Mouse (Mus musculus): ENCODE data around the gene Irf9. TPM values are rescaled to one million over a fixed set of nuclear protein-coding genes. Genes with fewer than 3 reads are reported as not detected.

The Irf9 gene
- polyA plus RNA-seq, 1 experiment = 36.9 TPM

- WGBS = 94% methylated on average over 16 of the region's 16 CpGs
Measured at GRCm38 (mm10) chr14:55580731-55581130, 22.6 kb upstream of the Irf9 start.

GRCm38 (mm10) chr14:55581981-55582681 lies 21.2 kb upstream of the Irf9 start:
- Histone ChIP-seq H3K36me3 (ENCODE audit: control insufficient read depth, insufficient read depth, low read length) (no peaks in the 10 kb centered on the region), H3K27me3 (replicated peaks; ENCODE audit: control insufficient read depth, insufficient read depth, low read length) (no peaks in the 10 kb centered on the region), H3K27ac (ENCODE audit: insufficient read depth, low read depth, low read length) (no peak overlapping the region), H3K4me1 (ENCODE audit: control insufficient read depth, insufficient read depth, low read length) (peaks cover 11% of the 10 kb centered on the region; the same call in 1 of the 2 replicates), H3K4me3 (ENCODE audit: insufficient read depth, low read depth, low read length) (no peak overlapping the region)
- DNase-seq = no peak
- TF ChIP-seq POLR2A (IDR thresholded peaks at IDR 0.05; ENCODE audit: low read depth, low read length) = no peak
- peak; percentile 44 for TF ChIP-seq CTCF (conservative IDR thresholded peaks at IDR 0.05; ENCODE audit: insufficient read depth, insufficient read length, low read depth, low read length)
- WGBS = 68% methylated on average over 9 of the region's 9 CpGs

More at GRCm38 (mm10) chr14:55580731-55581130, 22.6 kb upstream of the Irf9 start:
- Histone ChIP-seq H3K36me3 (ENCODE audit: control insufficient read depth, insufficient read depth, low read length) (no peaks in the 10 kb centered on the region), H3K27ac (ENCODE audit: insufficient read depth, low read depth, low read length) (no peak overlapping the region), H3K4me1 (ENCODE audit: control insufficient read depth, insufficient read depth, low read length) (peaks cover 13% of the 10 kb centered on the region; the same call in 1 of the 2 replicates), H3K4me3 (ENCODE audit: insufficient read depth, low read depth, low read length) (no peak overlapping the region), H3K27me3 (replicated peaks; ENCODE audit: control insufficient read depth, insufficient read depth, low read length) (no peaks in the 10 kb centered on the region)
- no peak for TF ChIP-seq POLR2A (IDR thresholded peaks at IDR 0.05; ENCODE audit: low read depth, low read length)
- DNase-seq = no peak

- H3K4me3 ChIP-seq (ENCODE audit: insufficient read depth, low read depth, low read length) = peak overlapping the region; percentile 97
- 53% methylated on average over 5 of the region's 5 CpGs for WGBS
- H3K27ac ChIP-seq (ENCODE audit: insufficient read depth, low read depth, low read length) = no peak overlapping the region
- DNase-seq = no peak
- peaks cover 11% of the 10 kb centered on the region; the same call in 1 of the 2 replicates for H3K4me1 ChIP-seq (ENCODE audit: control insufficient read depth, insufficient read depth, low read length)
- H3K27me3 ChIP-seq (replicated peaks; ENCODE audit: control insufficient read depth, insufficient read depth, low read length) = no peaks in the 10 kb centered on the region
- no peaks in the 10 kb centered on the region; the same call in 1 of the 2 replicates for H3K36me3 ChIP-seq (ENCODE audit: control insufficient read depth, insufficient read depth, low read length)
- no peak for TF ChIP-seq CTCF (conservative IDR thresholded peaks at IDR 0.05; ENCODE audit: insufficient read depth, insufficient read length, low read depth, low read length)
- no peak for TF ChIP-seq POLR2A (IDR thresholded peaks at IDR 0.05; ENCODE audit: low read depth, low read length)
Measured at GRCm38 (mm10) chr14:55584303-55584701, 19.1 kb upstream of the Irf9 start.

DNA sequence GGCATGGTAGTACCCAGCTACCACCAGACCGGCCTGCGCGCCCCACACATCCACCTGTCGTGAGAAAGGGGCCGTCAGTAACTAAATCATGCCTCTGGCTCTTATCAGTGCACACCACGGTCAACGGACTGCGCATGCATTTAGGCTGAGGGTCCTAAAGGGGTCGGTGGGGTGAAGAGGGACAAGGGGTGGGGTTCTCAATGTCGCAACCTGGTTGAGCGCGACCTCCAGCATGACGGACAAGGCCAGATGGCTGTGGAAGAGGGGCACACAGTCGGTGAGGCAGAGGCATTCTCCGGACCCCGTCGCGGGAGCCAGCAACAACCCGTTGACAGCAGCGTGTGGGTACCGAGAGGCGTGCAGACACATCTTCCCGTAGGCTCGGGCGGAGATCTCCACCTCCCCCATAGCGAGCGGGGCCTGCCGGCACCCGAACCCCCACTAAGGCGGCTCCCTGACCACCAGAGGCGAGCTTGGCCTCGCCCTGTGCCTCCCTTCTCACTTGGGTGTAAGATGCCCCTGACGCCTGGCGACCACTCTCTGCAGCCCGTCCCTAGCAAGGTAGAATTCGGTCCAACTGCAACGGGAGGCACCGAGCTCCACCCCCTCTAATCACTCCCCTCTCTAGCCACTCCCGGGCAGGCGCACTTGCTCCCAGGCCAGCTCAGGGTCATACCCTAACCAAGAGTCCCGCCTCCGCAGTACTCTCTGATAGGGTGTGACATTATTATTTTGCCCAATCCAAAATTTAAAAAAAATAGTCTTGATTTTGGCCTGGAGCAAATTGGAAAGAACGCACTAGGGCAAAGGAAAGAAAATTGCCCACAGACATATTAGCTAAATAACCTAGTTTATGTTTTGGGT lies 18.4 kb upstream of the Irf9 start, which contains the start of gene Emc9:
TSS of gene Emc9 (minus strand) at position 601 of the 864 bp plus-strand sequence.
- Histone ChIP-seq H3K4me1 (ENCODE audit: control insufficient read depth, insufficient read depth, low read length) (peaks cover 11% of the 10 kb centered on the region; the same call in 1 of the 2 replicates), H3K4me3 (ENCODE audit: insufficient read depth, low read depth, low read length) (peak within 1 kb of the TSS; percentile 97), H3K36me3 (ENCODE audit: control insufficient read depth, insufficient read depth, low read length) (no peaks in the 10 kb centered on the region; the same call in 1 of the 2 replicates), H3K27ac (ENCODE audit: insufficient read depth, low read depth, low read length) (peak within 1 kb of the TSS; percentile 58; the same call in 1 of the 2 replicates), H3K27me3 (replicated peaks; ENCODE audit: control insufficient read depth, insufficient read depth, low read length) (no peaks in the 10 kb centered on the region)
- 5% methylated on average over 43 of the region's 43 CpGs for WGBS
- DNase-seq = peak; percentile 90
- TF ChIP-seq CTCF (conservative IDR thresholded peaks at IDR 0.05; ENCODE audit: insufficient read depth, insufficient read length, low read depth, low read length) (no peak), POLR2A (IDR thresholded peaks at IDR 0.05; ENCODE audit: low read depth, low read length) (no peak)

GRCm38 (mm10) chr14:55585566-55585960 lies 17.8 kb upstream of the Irf9 start:
- Histone ChIP-seq H3K36me3 (ENCODE audit: control insufficient read depth, insufficient read depth, low read length) (no peaks in the 10 kb centered on the region; the same call in 1 of the 2 replicates), H3K27ac (ENCODE audit: insufficient read depth, low read depth, low read length) (0 out of 2 replicates have a peak overlapping the region, but pooled peaks have one; percentile 13), H3K4me1 (ENCODE audit: control insufficient read depth, insufficient read depth, low read length) (peaks cover 11% of the 10 kb centered on the region; the same call in 1 of the 2 replicates), H3K27me3 (replicated peaks; ENCODE audit: control insufficient read depth, insufficient read depth, low read length) (no peaks in the 10 kb centered on the region), H3K4me3 (ENCODE audit: insufficient read depth, low read depth, low read length) (no peak overlapping the region)
- 57% methylated on average over 6 of the region's 6 CpGs for whole genome bisulfite sequencing
- TF ChIP-seq CTCF (conservative IDR thresholded peaks at IDR 0.05; ENCODE audit: insufficient read depth, insufficient read length, low read depth, low read length) (no peak), POLR2A (IDR thresholded peaks at IDR 0.05; ENCODE audit: low read depth, low read length) (no peak)
- no peak for DNase-seq

DNA sequence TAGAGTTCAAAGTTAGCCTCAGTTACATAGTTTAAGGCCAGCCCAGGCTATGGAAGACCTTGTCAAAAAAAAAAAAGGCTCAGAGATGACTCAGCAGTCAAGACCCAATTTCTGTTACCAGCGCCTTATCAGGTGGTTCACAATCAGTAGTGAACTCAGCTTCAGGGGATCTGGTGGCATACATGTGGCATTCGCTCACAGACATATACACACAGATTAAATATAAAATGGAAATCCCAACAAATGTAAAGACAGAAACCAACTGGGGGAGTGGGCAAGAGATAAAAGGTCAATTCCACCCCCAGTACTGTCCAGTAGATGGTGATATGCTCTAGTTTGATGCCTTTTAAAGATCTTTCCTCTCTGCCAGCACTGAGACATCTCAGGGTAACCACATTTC lies 17.2 kb upstream of the Irf9 start:
- peaks cover 11% of the 10 kb centered on the region; the same call in 1 of the 2 replicates for H3K4me1 ChIP-seq (ENCODE audit: control insufficient read depth, insufficient read depth, low read length)
- no peaks in the 10 kb centered on the region; the same call in 1 of the 2 replicates for H3K36me3 ChIP-seq (ENCODE audit: control insufficient read depth, insufficient read depth, low read length)
- H3K4me3 ChIP-seq (ENCODE audit: insufficient read depth, low read depth, low read length) = no peak overlapping the region
- 95% methylated on average over 2 of the region's 2 CpGs for WGBS
- H3K27me3 ChIP-seq (replicated peaks; ENCODE audit: control insufficient read depth, insufficient read depth, low read length) = no peaks in the 10 kb centered on the region
- TF ChIP-seq CTCF (conservative IDR thresholded peaks at IDR 0.05; ENCODE audit: insufficient read depth, insufficient read length, low read depth, low read length) (no peak), POLR2A (IDR thresholded peaks at IDR 0.05; ENCODE audit: low read depth, low read length) (no peak)
- no peak for DNase-seq
- H3K27ac ChIP-seq (ENCODE audit: insufficient read depth, low read depth, low read length) = no peak overlapping the region
